Mouse (Mus musculus) lung, postnatal 0 days (tissue): ENCODE results near the gene Acadsb. TPM values are rescaled to one million over a fixed set of nuclear protein-coding genes. Genes with fewer than 3 reads are reported as not detected.

ENCODE experiments used
- ATAC-seq: fragments of 200-750 bp; cut with Nextera tagmentation; 2 replicates; pipeline ENCODE4 v1.8.0; 2017; ENCODE audit warnings: moderate library complexity
- DNase-seq: peaks from one replicate; pipeline ENCODE4 v3.0.0-alpha.2; 2016; ENCODE audit warnings: low spot score
- H3K27ac ChIP-seq: fragments of 300-500 bp; sonication (generic); 2 replicates; pipeline ENCODE4 v1.5.1; 2014; ENCODE audit warnings: antibody characterized with exemption, mild to moderate bottlenecking, low read length, mixed read lengths
- H3K27me3 ChIP-seq: fragments of 300-500 bp; sonication (generic); replicated peaks from 2 replicates; pipeline ENCODE4 v1.6.1; 2014; ENCODE audit warnings: low read length, mixed read lengths; ENCODE audit not compliant: insufficient read depth
- H3K36me3 ChIP-seq: fragments of 300-500 bp; sonication (generic); 2 replicates; pipeline ENCODE4 v1.6.1; 2014; ENCODE audit warnings: low read length, mixed read lengths; ENCODE audit not compliant: insufficient read depth
- H3K4me1 ChIP-seq: fragments of 300-500 bp; sonication (generic); 2 replicates; pipeline ENCODE4 v1.6.1; 2014; ENCODE audit warnings: antibody characterized with exemption, low read depth, low read length, mixed read lengths; ENCODE audit not compliant: insufficient read depth
- H3K4me2 ChIP-seq: fragments of 300-500 bp; sonication (generic); replicated peaks from 2 replicates; pipeline ENCODE4 v1.6.1; 2014; ENCODE audit warnings: low read depth, mild to moderate bottlenecking, low read length, moderate library complexity, mixed read lengths
- H3K4me3 ChIP-seq: fragments of 300-500 bp; sonication (generic); 2 replicates; pipeline ENCODE4 v1.5.1; 2014; ENCODE audit warnings: low read depth, low read length
- H3K9ac ChIP-seq: fragments of 300-500 bp; sonication (generic); replicated peaks from 2 replicates; pipeline ENCODE4 v1.6.1; 2014; ENCODE audit warnings: low read depth, mild to moderate bottlenecking
- H3K9me3 ChIP-seq: fragments of 300-500 bp; sonication (generic); 2 replicates; pipeline ENCODE4 v1.6.1; 2016; ENCODE audit warnings: low read length, mixed read lengths
- CTCF ChIP-seq: IDR thresholded peaks from 2 replicates; pipeline ENCODE4 v1.5.1; 2016; ENCODE audit warnings: antibody characterized with exemption, mild to moderate bottlenecking
- EP300 ChIP-seq: IDR thresholded peaks from 2 replicates; pipeline ENCODE4 v1.6.1; 2016; ENCODE audit warnings: antibody characterized with exemption, mild to moderate bottlenecking, control low read depth
- WGBS: fragments of 180-500 bp; shearing (Covaris S2); extraction: QIAGEN DNeasy Blood & Tissue Kit; methylation state at CpG from one replicate; pipeline ENCODE4 v1.1.7; 2014; 5-methylcytosine and 5-hydroxymethylcytosine counted together
- polyA plus RNA-seq: library from polyadenylated mRNA; unstranded; fragments of >200 nt; fragmentation: Nextera tagmentation; extraction: Ambion mirVana; gene quantifications from 2 replicates; pipeline ENCODE4 v1.2.1, GENCODE M21; 2015

Acadsb gene
- polyA plus RNA-seq, 1 experiment from 2014 or later = 99.4 TPM

DNA sequence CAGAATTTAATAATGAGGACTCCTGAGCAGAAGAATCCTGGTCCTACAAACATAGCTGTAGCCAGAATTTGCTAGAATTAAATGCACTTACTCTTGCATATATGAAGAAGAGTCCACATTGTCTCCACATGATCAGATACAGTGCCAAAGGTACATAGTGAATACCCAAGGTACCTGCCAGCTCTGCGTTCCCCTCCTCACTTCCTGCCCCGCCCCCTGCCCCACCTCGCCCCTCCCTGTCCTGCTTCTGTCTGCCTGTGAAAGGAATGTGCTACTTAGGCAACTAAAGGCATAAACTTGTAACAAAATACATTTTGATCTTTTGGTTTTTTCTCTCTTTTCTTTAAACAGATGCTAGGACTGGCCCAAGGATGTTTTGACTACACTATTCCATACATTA, 26.6 kb downstream of the Acadsb start:
- Histone ChIP-seq H3K36me3 (peaks cover under 1% of the 10 kb centered on the region; the same call in 1 of the 2 replicates), H3K27me3 (no peaks in the 10 kb centered on the region), H3K27ac (no peak overlapping the region), H3K4me2 (no peak overlapping the region), H3K9me3 (no peaks in the 10 kb centered on the region), H3K4me1 (no peaks in the 10 kb centered on the region), H3K4me3 (no peak overlapping the region), H3K9ac (no peak overlapping the region)
- TF ChIP-seq EP300 = no peak
- no peak for TF ChIP-seq CTCF
- ATAC-seq (no peak), DNase-seq (no peak)
- WGBS = 48% methylated on average over 2 of the region's 3 CpGs

- Histone ChIP-seq H3K9ac (no peak overlapping the region), H3K9me3 (no peaks in the 10 kb centered on the region), H3K27ac (no peak overlapping the region), H3K4me1 (no peaks in the 10 kb centered on the region), H3K4me3 (no peak overlapping the region), H3K27me3 (no peaks in the 10 kb centered on the region), H3K36me3 (no peaks in the 10 kb centered on the region), H3K4me2 (no peak overlapping the region)
- no peak for ATAC-seq
- DNase-seq = no peak
- TF ChIP-seq EP300 = no peak
- TF ChIP-seq CTCF = no peak
- 79% methylated on average over 5 of the region's 5 CpGs for WGBS
Observed at GRCm38 (mm10) chr7:131456714-131457113, 46.3 kb downstream of the Acadsb start.

- no peak overlapping the region for H3K9ac ChIP-seq
- TF ChIP-seq EP300 (no peak), CTCF (no peak)
- DNase-seq = no peak
- no peaks in the 10 kb centered on the region for H3K36me3 ChIP-seq
- H3K4me1 ChIP-seq = no peaks in the 10 kb centered on the region
- no peaks in the 10 kb centered on the region for H3K27me3 ChIP-seq
- no peak overlapping the region for H3K4me2 ChIP-seq
- WGBS = 72% methylated on average over 3 of the region's 3 CpGs
- no peak for ATAC-seq
- no peak overlapping the region for H3K4me3 ChIP-seq
- no peaks in the 10 kb centered on the region for H3K9me3 ChIP-seq
- H3K27ac ChIP-seq = no peak overlapping the region
Observed at GRCm38 (mm10) chr7:131465117-131465601, 54.8 kb downstream of the Acadsb start.

GRCm38 (mm10) chr7:131465735-131466134, 55.3 kb downstream of the Acadsb start:
- WGBS = 68% methylated on average over 3 of the region's 3 CpGs

GRCm38 (mm10) chr7:131467312-131467711, 56.9 kb downstream of the Acadsb start:
- no peak for TF ChIP-seq CTCF
- no peak for TF ChIP-seq EP300
- no peaks in the 10 kb centered on the region for H3K9me3 ChIP-seq

More at GRCm38 (mm10) chr7:131465735-131466134, 55.3 kb downstream of the Acadsb start:
- Histone ChIP-seq H3K27ac (no peak overlapping the region), H3K27me3 (no peaks in the 10 kb centered on the region), H3K4me2 (no peak overlapping the region), H3K9ac (no peak overlapping the region), H3K36me3 (no peaks in the 10 kb centered on the region), H3K9me3 (no peaks in the 10 kb centered on the region), H3K4me1 (no peaks in the 10 kb centered on the region), H3K4me3 (no peak overlapping the region)
- ATAC-seq (no peak), DNase-seq (no peak)
- TF ChIP-seq EP300 (no peak), CTCF (no peak)

DNA sequence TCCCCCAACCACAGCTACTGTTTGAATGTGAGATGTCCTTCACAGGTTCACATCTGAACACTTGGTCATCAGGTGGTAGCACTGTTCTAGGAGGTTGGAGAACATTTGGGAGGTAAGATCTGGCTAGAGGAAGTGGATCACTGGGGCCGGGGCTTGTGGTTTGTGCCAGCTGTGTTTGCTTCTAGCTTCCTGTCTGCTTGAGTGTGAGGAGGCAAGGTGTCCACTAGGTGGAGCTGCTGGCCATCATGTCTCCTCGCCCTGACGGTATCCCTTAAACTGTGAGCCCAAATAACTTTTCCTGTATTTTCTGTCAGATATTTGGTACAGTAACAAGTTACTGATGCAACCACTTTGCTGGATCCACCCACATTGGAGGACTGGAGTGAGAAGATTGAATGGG, 59.1 kb downstream of the Acadsb start:
- 65% methylated on average over 3 of the region's 3 CpGs for WGBS
- ATAC-seq (no peak), DNase-seq (no peak)
- Histone ChIP-seq H3K27me3 (no peaks in the 10 kb centered on the region), H3K9ac (no peak overlapping the region), H3K36me3 (no peaks in the 10 kb centered on the region), H3K9me3 (no peaks in the 10 kb centered on the region), H3K4me1 (no peaks in the 10 kb centered on the region), H3K27ac (no peak overlapping the region), H3K4me2 (no peak overlapping the region), H3K4me3 (no peak overlapping the region)
- peak; percentile 33 for TF ChIP-seq CTCF
- no peak for TF ChIP-seq EP300

More at GRCm38 (mm10) chr7:131467312-131467711, 56.9 kb downstream of the Acadsb start:
- WGBS = 73% methylated on average over 3 of the region's 3 CpGs
- Histone ChIP-seq H3K9ac (no peak overlapping the region), H3K27ac (no peak overlapping the region), H3K27me3 (no peaks in the 10 kb centered on the region), H3K4me2 (no peak overlapping the region), H3K4me3 (no peak overlapping the region), H3K36me3 (no peaks in the 10 kb centered on the region), H3K4me1 (no peaks in the 10 kb centered on the region)
- ATAC-seq (no peak), DNase-seq (no peak)

DNA sequence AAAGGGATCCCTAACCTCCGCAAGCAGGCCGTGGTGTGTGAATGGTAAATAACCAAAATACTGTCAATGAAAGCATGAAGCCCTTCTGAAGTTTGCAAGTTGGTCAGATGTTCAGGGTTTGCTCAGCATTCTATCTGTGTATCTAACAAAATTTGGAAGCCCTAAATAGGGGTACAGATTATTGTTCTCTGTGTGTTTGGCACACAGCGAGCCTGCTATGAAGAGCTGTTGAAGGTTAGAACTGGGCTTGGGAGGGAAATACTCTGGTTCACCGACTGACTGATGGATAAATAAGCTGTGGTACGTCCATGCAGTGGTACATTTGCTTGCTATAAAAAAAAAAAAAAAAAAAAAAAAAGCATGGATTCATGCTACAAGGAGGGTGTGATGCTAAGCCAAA, 61.1 kb downstream of the Acadsb start:
- no peak for ATAC-seq

More for the DNA sequence above, 61.1 kb downstream of the Acadsb start:
- no peaks in the 10 kb centered on the region for H3K36me3 ChIP-seq
- H3K27me3 ChIP-seq = no peaks in the 10 kb centered on the region
- no peak overlapping the region for H3K4me3 ChIP-seq
- H3K9me3 ChIP-seq = no peaks in the 10 kb centered on the region
- no peak overlapping the region for H3K9ac ChIP-seq
- no peak overlapping the region for H3K27ac ChIP-seq
- DNase-seq = no peak
- TF ChIP-seq CTCF (no peak), EP300 (no peak)
- no peak overlapping the region for H3K4me2 ChIP-seq
- no peaks in the 10 kb centered on the region for H3K4me1 ChIP-seq
- WGBS = 85% methylated on average over 5 of the region's 5 CpGs
